Mouse (Mus musculus): Measurements from ENCODE around the gene Ablim2. TPM values are rescaled to one million over a fixed set of nuclear protein-coding genes. Genes with fewer than 3 reads are reported as not detected.

Ablim2 gene
- 100 to 1,000 TPM in 1 of 2 experiments, 10 to 100 TPM in 1; 94.4 to 101 TPM for total RNA-seq (2021)
- long read RNA-seq, experiment 1, partial matches to known transcripts = 15 of 31 reads
- long read RNA-seq, experiment 1, other reads (novel, unspliced or antisense) = 16 of 31 reads
- long read RNA-seq, experiment 2, partial matches to known transcripts = 5 of 26 reads
- long read RNA-seq, experiment 2, other reads (novel, unspliced or antisense) = 21 of 26 reads

- peak; percentile 93 to 96 for DNase-seq (ENCODE audit: low spot score in 2 of 2)
Observed at GRCm38 (mm10) chr5:35757639-35758001, at the start of gene Ablim2. Gene Ablim2 (plus strand): TSS chr5:35757880.

GRCm38 (mm10) chr5:35710481-35710880 is 47.2 kb upstream of the Ablim2 start:
- DNase-seq (ENCODE audit: low spot score in 2 of 2) = no peak

- no peak for DNase-seq (ENCODE audit: low spot score in 2 of 2)
Observed at GRCm38 (mm10) chr5:35710931-35711330, 46.7 kb upstream of the Ablim2 start.

GRCm38 (mm10) chr5:35712517-35712916 is 45.2 kb upstream of the Ablim2 start:
- DNase-seq (ENCODE audit: low spot score in 2 of 2) = no peak

GRCm38 (mm10) chr5:35713649-35714354 is 43.9 kb upstream of the Ablim2 start:
- peak; percentile 69 to 75 for DNase-seq (ENCODE audit: low spot score in 2 of 2)

- no peak for DNase-seq (ENCODE audit: low spot score in 2 of 2)
Observed at GRCm38 (mm10) chr5:35717455-35717854, 40.2 kb upstream of the Ablim2 start.

- peak; percentile 18 to 26 for DNase-seq (ENCODE audit: low spot score in 2 of 2)
Observed at GRCm38 (mm10) chr5:35717946-35718345, 39.7 kb upstream of the Ablim2 start.

- DNase-seq (ENCODE audit: low spot score in 2 of 2) = no peak
Observed at GRCm38 (mm10) chr5:35718817-35719216, 38.9 kb upstream of the Ablim2 start.

- no peak for DNase-seq (ENCODE audit: low spot score in 2 of 2)
Observed at GRCm38 (mm10) chr5:35719343-35719742, 38.3 kb upstream of the Ablim2 start.

GRCm38 (mm10) chr5:35719880-35720279 is 37.8 kb upstream of the Ablim2 start:
- DNase-seq (ENCODE audit: low spot score in 2 of 2) = no peak

GRCm38 (mm10) chr5:35721933-35722332 is 35.7 kb upstream of the Ablim2 start:
- no peak for DNase-seq (ENCODE audit: low spot score in 2 of 2)

- DNase-seq (ENCODE audit: low spot score in 2 of 2) = no peak
Observed at GRCm38 (mm10) chr5:35722654-35723053, 35.0 kb upstream of the Ablim2 start.

- no peak for DNase-seq (ENCODE audit: low spot score in 2 of 2)
Observed at GRCm38 (mm10) chr5:35723900-35724299, 33.8 kb upstream of the Ablim2 start.

- no peak for DNase-seq (ENCODE audit: low spot score in 2 of 2)
Observed at GRCm38 (mm10) chr5:35725840-35726239, 31.8 kb upstream of the Ablim2 start.

GRCm38 (mm10) chr5:35727447-35727846 is 30.2 kb upstream of the Ablim2 start:
- DNase-seq (ENCODE audit: low spot score in 2 of 2) = no peak

- no peak for DNase-seq (ENCODE audit: low spot score in 2 of 2)
Observed at GRCm38 (mm10) chr5:35728344-35728956, 29.2 kb upstream of the Ablim2 start.

- DNase-seq (ENCODE audit: low spot score in 2 of 2) = peak; percentile 28 to 42
Observed at GRCm38 (mm10) chr5:35728957-35729460, 28.7 kb upstream of the Ablim2 start.

- peak in 1 of 2 experiments; percentile 24 for DNase-seq (ENCODE audit: low spot score in 2 of 2)
Observed at GRCm38 (mm10) chr5:35729844-35730243, 27.8 kb upstream of the Ablim2 start.

GRCm38 (mm10) chr5:35730552-35730951 is 27.1 kb upstream of the Ablim2 start:
- DNase-seq (ENCODE audit: low spot score in 2 of 2) = no peak

GRCm38 (mm10) chr5:35731006-35731405 is 26.7 kb upstream of the Ablim2 start:
- no peak for DNase-seq (ENCODE audit: low spot score in 2 of 2)

- DNase-seq (ENCODE audit: low spot score in 2 of 2) = no peak
Observed at GRCm38 (mm10) chr5:35733523-35733922, 24.2 kb upstream of the Ablim2 start.

GRCm38 (mm10) chr5:35737231-35737901 is 20.3 kb upstream of the Ablim2 start:
- DNase-seq (ENCODE audit: low spot score in 2 of 2) = no peak
